Mouse (Mus musculus) left cerebral cortex, adult 2 months (tissue): ENCODE measurements at regions not wholly inside any gene's neighbourhood (a gene's known extent, or its start where the extent isn't known, plus 50 kb on each side); places are given as distances from the start of the nearest gene placed in this dataset.

ENCODE experiments used
- DNase-seq, 2 experiments: peaks; one replicate each; pipeline ENCODE4 v3.0.0; 2021 to 2022; ENCODE audit warnings: low spot score in 2 of 2, mixed read lengths in 1 of 2; ENCODE audit errors: extremely low spot score in 1 of 2
- H3K27ac ChIP-seq: fragments of 200-600 bp; 2 replicates; pipeline ENCODE4 v1.8.1; 2022
- H3K4me3 ChIP-seq: fragments of 200-600 bp; 2 replicates; pipeline ENCODE4 v1.8.1; 2022
- CTCF ChIP-seq: fragments of 200-600 bp; IDR thresholded peaks from 2 replicates; pipeline ENCODE4 v1.8.1; 2022; ENCODE audit warnings: antibody characterized with exemption, mild to moderate bottlenecking, moderate library complexity
- intact Hi-C: fragments of 180-260 bp; cut with DNase I; formaldehyde crosslinking; loops from one replicate; pipeline ENCODE4 v1.15.1; 2025

- H3K4me3 ChIP-seq, result peak overlapping the region; percentile 47
- H3K27ac ChIP-seq, result peak overlapping the region; percentile 75
- no peak for TF ChIP-seq CTCF
- intact Hi-C loops, result loop anchor here (5.0 kb wide), 2 partner anchors 105 to 620 kb away; no protein-coding TSS in a partner anchor
- DNase-seq, result no peak
Measured at GRCm38 (mm10) chr16:77537351-77537750, 64.5 kb downstream of the Gm11146 start.

DNA sequence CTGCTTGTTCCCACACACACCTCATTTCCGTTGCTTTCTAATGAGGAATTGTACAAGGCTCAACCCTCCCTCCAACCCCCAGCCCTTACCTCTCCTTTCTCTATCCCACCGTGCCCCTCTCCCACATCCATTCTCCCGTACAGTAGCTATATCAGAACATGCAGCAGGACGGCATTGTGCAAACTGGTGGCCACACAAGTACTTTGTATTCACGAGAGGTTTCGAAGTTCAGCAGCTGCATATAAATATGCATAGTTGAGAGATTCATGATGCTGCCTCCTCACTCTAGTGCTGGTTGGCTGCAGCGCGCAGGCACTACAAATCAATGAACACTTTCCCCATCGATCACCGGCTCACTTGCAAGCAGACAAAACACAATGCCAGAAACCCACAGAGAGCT is 65.1 kb downstream of the Gm11146 start:
- H3K27ac ChIP-seq, result peak overlapping the region; percentile 75

GRCm38 (mm10) chr16:77536314-77536713 is 65.6 kb downstream of the Gm11146 start:
- peak overlapping the region; percentile 75 for H3K27ac ChIP-seq
- intact Hi-C loops, result loop anchor here (1.0 to 5.0 kb wide), 3 partner anchors 58 to 621 kb away; no protein-coding TSS in a partner anchor

More for the DNA sequence above, 65.1 kb downstream of the Gm11146 start:
- no peak for TF ChIP-seq CTCF
- peak; percentile 23 to 27 for DNase-seq
- intact Hi-C loops, result loop anchor here (1.0 to 5.0 kb wide), 3 partner anchors 58 to 621 kb away; no protein-coding TSS in a partner anchor
- H3K4me3 ChIP-seq, result peak overlapping the region; percentile 47

DNA sequence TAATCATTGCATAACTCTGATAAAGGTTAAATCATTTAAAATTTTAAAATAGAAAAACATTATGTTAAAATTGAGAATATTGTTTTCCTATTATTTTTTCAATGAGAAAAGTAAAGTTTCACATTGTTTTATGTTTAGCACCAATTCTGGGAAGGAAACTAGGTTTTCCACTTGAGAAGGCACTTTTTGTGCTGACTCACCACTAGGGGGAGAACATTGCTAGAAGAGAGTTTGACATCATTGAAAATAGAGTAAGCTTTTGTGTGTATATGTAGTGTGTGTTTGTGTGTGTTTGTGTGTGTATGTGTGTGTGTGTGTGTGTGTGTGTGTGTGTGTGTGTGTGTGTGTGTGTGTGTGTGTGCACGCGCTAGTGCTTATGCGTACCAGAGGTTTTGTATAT is 66.9 kb downstream of the Gm11146 start:
- Histone ChIP-seq H3K4me3 (no peak overlapping the region), H3K27ac (no peak overlapping the region)
- intact Hi-C loops, result loop anchor here (5.0 kb wide), 2 partner anchors 107 to 622 kb away; no protein-coding TSS in a partner anchor
- peak; percentile 63 for TF ChIP-seq CTCF
- DNase-seq, result no peak

More at GRCm38 (mm10) chr16:77536314-77536713, 65.6 kb downstream of the Gm11146 start:
- no peak for DNase-seq
- H3K4me3 ChIP-seq, result peak overlapping the region; percentile 47
- TF ChIP-seq CTCF, result no peak

DNA sequence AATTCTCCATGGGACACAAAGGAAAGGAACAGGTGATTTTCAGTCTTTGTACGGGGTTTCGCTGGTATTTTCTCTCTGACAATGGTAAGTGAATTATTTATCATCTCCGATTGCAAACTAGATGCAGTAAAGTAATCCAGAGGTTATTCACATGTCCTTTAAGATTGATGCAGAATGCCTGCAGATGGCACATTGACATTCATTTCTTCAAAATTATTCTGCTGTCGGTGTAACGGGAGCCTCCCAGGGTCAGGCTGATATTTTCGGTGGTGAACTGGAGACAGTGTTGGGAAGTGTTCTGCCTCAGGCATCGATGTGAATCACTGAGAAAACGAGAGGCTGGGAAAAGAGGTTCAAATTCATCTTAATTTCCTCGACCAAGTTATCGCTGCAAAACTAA is 70.3 kb downstream of the Gm11146 start:
- DNase-seq, result no peak
- Histone ChIP-seq H3K4me3 (no peak overlapping the region), H3K27ac (no peak overlapping the region)
- no peak for TF ChIP-seq CTCF
- intact Hi-C loops, result no loop called here

DNA sequence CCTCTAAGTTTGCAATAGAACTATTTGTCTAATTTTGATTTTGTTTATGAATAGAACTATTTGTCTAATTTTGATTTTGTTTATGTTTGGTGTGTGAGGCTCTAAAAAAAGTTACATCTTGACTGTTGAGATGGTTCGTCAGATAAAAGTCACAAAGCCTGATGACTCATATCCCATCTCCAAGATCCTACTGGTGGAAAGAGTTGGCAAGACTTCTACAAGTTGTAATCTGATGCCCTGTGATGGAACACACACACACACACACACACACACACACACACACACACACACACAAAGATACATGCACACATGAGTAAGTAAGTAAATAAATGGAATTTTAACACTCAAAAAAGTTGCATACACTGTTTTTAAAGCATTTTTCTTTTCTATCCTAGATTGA is 73.9 kb downstream of the Gm11146 start:
- no peak for DNase-seq
- Histone ChIP-seq H3K4me3 (no peak overlapping the region), H3K27ac (no peak overlapping the region)
- intact Hi-C loops, result no loop called here
- no peak for TF ChIP-seq CTCF

GRCm38 (mm10) chr16:77514606-77515005 is 87.3 kb downstream of the Gm11146 start:
- intact Hi-C loops, result no loop called here
- DNase-seq, result no peak
- TF ChIP-seq CTCF, result no peak
- H3K27ac ChIP-seq, result no peak overlapping the region
- no peak overlapping the region for H3K4me3 ChIP-seq

- TF ChIP-seq CTCF, result no peak
- intact Hi-C loops, result loop anchor here (5.0 to 10.0 kb wide), 4 partner anchors 141 to 651 kb away; no protein-coding TSS in a partner anchor
- peak overlapping the region; percentile 49 for H3K4me3 ChIP-seq
- no peak for DNase-seq
- H3K27ac ChIP-seq, result peak overlapping the region; percentile 88; the same call in 1 of the 2 replicates
Measured at GRCm38 (mm10) chr16:77503556-77503955, 98.3 kb downstream of the Gm11146 start.

- no peak for DNase-seq
- intact Hi-C loops, result loop anchor here (5.0 to 10.0 kb wide), 4 partner anchors 142 to 652 kb away; no protein-coding TSS in a partner anchor
- no peak for TF ChIP-seq CTCF
- H3K27ac ChIP-seq, result peak overlapping the region; percentile 88; the same call in 1 of the 2 replicates
- peak overlapping the region; percentile 49 for H3K4me3 ChIP-seq
Measured at GRCm38 (mm10) chr16:77502916-77503315, 99.0 kb downstream of the Gm11146 start.

DNA sequence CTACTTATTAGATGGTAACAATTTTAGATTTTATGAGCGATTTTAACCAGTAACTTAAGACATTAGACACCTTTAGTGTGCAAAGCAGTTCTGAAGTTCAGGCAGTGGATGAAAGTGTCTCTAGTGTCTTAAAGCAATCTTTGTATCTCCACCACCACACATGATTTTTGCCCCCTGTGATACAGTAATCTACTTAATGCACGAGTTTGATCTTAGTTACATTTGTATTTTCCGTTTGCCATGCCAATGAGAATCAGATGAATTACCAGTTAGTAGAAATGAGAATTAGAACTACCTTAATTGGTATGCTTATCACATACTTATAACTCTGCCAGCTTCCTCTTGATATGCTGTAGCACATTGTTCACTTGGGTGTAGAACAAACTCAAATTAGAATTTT is 99.9 kb downstream of the Gm11146 start:
- intact Hi-C loops, result loop anchor here (5.0 to 10.0 kb wide), 4 partner anchors 143 to 653 kb away; no protein-coding TSS in a partner anchor
- DNase-seq, result no peak
- TF ChIP-seq CTCF, result no peak
- H3K27ac ChIP-seq, result peak overlapping the region; percentile 88
- peak overlapping the region; percentile 49 for H3K4me3 ChIP-seq

GRCm38 (mm10) chr16:77500981-77501380 is 100.9 kb downstream of the Gm11146 start:
- intact Hi-C loops, result loop anchor here (2.0 to 10.0 kb wide), 6 partner anchors 78 to 654 kb away; no protein-coding TSS in a partner anchor
- no peak for TF ChIP-seq CTCF
- no peak for DNase-seq
- Histone ChIP-seq H3K27ac (peak overlapping the region; percentile 88), H3K4me3 (peak overlapping the region; percentile 49)

- peak overlapping the region; percentile 49 for H3K4me3 ChIP-seq
- peak in 1 of 2 experiments; percentile 15 for DNase-seq
- no peak for TF ChIP-seq CTCF
- peak overlapping the region; percentile 88 for H3K27ac ChIP-seq
- intact Hi-C loops, result loop anchor here (2.0 to 10.0 kb wide), 6 partner anchors 78 to 654 kb away; no protein-coding TSS in a partner anchor
Measured at GRCm38 (mm10) chr16:77500413-77500812, 101.5 kb downstream of the Gm11146 start.
